16 mouse cellular contexts compared by ENCODE assay signal in the genomic region with DNA sequence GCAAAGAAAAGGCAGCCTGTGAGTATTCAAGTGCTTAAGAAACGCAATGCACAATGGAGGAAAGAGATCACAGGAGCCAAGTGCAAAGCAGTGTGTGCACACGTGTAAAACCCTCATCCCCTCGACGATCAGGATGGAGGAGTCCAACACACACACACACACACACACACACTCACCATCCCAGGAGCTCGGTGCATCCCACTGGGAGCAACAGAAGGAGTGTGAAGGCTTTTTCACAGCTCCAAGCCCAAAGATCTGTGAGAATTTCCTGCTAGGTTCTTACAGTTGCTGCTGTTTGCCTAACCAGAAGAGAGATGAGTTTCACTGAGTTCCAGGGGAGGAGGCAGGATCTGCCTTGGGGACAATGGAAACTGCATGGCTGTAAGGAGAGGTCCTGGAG. TPM values are rescaled to one million over a fixed set of nuclear protein-coding genes. Genes with fewer than 3 reads are reported as not detected.
A peak's percentile ranks its signal among the peaks of the same experiment; 100 is the strongest.
DNase-seq lines count a peak whose midpoint lies in the region; ATAC-seq lines count a peak whose summit lies in the region.
"Had no signal": no experiment of that assay in that cellular context is flagged by ENCODE, and none has a peak within 500 bp of the region (broad histone marks: within the 10 kb centered on the region; RNA-seq: fewer than 3 reads in every experiment).

No protein-coding gene starts in this region.

- peaks cover 9% of the 10 kb centered on the region for H3K27me3 ChIP-seq in forebrain, embryonic 13.5 days
- no peaks in the 10 kb centered on the region for H3K27me3 ChIP-seq in hindbrain, embryonic 14.5 days (ENCODE audit: control insufficient read depth, insufficient read depth, low read length)
- H3K27me3 ChIP-seq in midbrain, embryonic 15.5 days (replicated peaks) = no peaks in the 10 kb centered on the region; the same call in 1 of the 2 replicates
- H3K27me3 ChIP-seq: CH12.LX; limb, embryonic 12.5 days; neural tube, embryonic 12.5 days had no signal

- H3K4me2 ChIP-seq in forebrain, embryonic 13.5 days = no peak overlapping the region
- H3K4me2 ChIP-seq in hindbrain, embryonic 14.5 days (replicated peaks) = no peak overlapping the region
- no peak overlapping the region for H3K4me2 ChIP-seq in midbrain, embryonic 15.5 days
- H3K4me2 ChIP-seq: limb, embryonic 12.5 days; neural tube, embryonic 12.5 days had no signal

- intact Hi-C loops in heart, postnatal 25 days (cut with DNase I) = no loop called here

- 3% methylated on average over 5 of the region's 5 CpGs for WGBS in forebrain, embryonic 13.5 days
- 32% methylated on average over 5 of the region's 5 CpGs for WGBS in hindbrain, embryonic 14.5 days
- 5% methylated on average over 5 of the region's 5 CpGs for WGBS in midbrain, embryonic 15.5 days

- no peaks in the 10 kb centered on the region for H3K9me3 ChIP-seq in forebrain, embryonic 13.5 days (replicated peaks)
- no peaks in the 10 kb centered on the region for H3K9me3 ChIP-seq in hindbrain, embryonic 14.5 days (ENCODE audit: control insufficient read depth, low read length)
- no peaks in the 10 kb centered on the region for H3K9me3 ChIP-seq in midbrain, embryonic 15.5 days
- H3K9me3 ChIP-seq: limb, embryonic 12.5 days; neural tube, embryonic 12.5 days had no signal

- no peak for DNase-seq in frontal cortex, postnatal 36 days (ENCODE audit: low spot score in 2 of 2)
- no peak for DNase-seq in hindbrain, embryonic 14.5 days (ENCODE audit: low spot score)
- no peak for DNase-seq in liver
- DNase-seq in heart, postnatal 25 days (ENCODE audit: low spot score) = no peak
- DNase-seq: cerebellum, adult 11 months; kidney, adult 8-10 months; lung, postnatal 14 days; thymus, postnatal 4 days had no signal

- peak overlapping the region; percentile 40 for H3K27ac ChIP-seq in forebrain, embryonic 13.5 days
- peak overlapping the region; percentile 22 for H3K27ac ChIP-seq in hindbrain, embryonic 14.5 days
- H3K27ac ChIP-seq in midbrain, embryonic 15.5 days = peak overlapping the region; percentile 44
- H3K27ac ChIP-seq: limb, embryonic 12.5 days; neural tube, embryonic 12.5 days; stomach, postnatal 0 days had no signal

- peaks cover 15% of the 10 kb centered on the region for H3K4me1 ChIP-seq in forebrain, embryonic 13.5 days
- H3K4me1 ChIP-seq in hindbrain, embryonic 14.5 days (replicated peaks; ENCODE audit: control insufficient read depth, insufficient read depth, low read length) = peaks cover 11% of the 10 kb centered on the region
- H3K4me1 ChIP-seq in midbrain, embryonic 15.5 days = peaks cover 24% of the 10 kb centered on the region

- 0 out of 2 replicates have a peak overlapping the region, but pooled peaks have one; percentile 6 for H3K9ac ChIP-seq in forebrain, embryonic 13.5 days
- no peak overlapping the region for H3K9ac ChIP-seq in hindbrain, embryonic 14.5 days
- H3K9ac ChIP-seq in midbrain, embryonic 15.5 days = no peak overlapping the region
- H3K9ac ChIP-seq: limb, embryonic 12.5 days; neural tube, embryonic 12.5 days had no signal

- no peaks in the 10 kb centered on the region for H3K36me3 ChIP-seq in forebrain, embryonic 13.5 days (ENCODE audit: poor library complexity, severe bottlenecking)
- H3K36me3 ChIP-seq in hindbrain, embryonic 14.5 days (replicated peaks; ENCODE audit: control insufficient read depth, insufficient read depth) = no peaks in the 10 kb centered on the region
- no peaks in the 10 kb centered on the region for H3K36me3 ChIP-seq in midbrain, embryonic 15.5 days (replicated peaks)
- H3K36me3 ChIP-seq: neural tube, embryonic 12.5 days had no signal

- no peak overlapping the region for H3K4me3 ChIP-seq in forebrain, embryonic 13.5 days
- H3K4me3 ChIP-seq in hindbrain, embryonic 14.5 days (replicated peaks; ENCODE audit: low read length) = no peak overlapping the region
- H3K4me3 ChIP-seq in midbrain, embryonic 15.5 days = no peak overlapping the region
- H3K4me3 ChIP-seq: limb, embryonic 12.5 days; neural tube, embryonic 12.5 days had no signal

- ATAC-seq in frontal cortex, adult (ENCODE audit: low TSS enrichment) = peak; percentile 74
- peak; percentile 50; the same call in 1 of the 2 replicates for ATAC-seq in forebrain, embryonic 13.5 days
- no peak for ATAC-seq in hindbrain, embryonic 14.5 days (ENCODE audit: low FRiP score)
- 0 out of 2 replicates have a peak, but pooled peaks have one; percentile 25 for ATAC-seq in midbrain, embryonic 15.5 days (replicated peaks)
- ATAC-seq in cerebellum, adult (ENCODE audit: insufficient number of reproducible peaks, low FRiP score, low TSS enrichment) = no peak

RNA-seq across cellular contexts. Expression of gene Slc29a3, which starts 20.9 kb away (rescaled TPM):
- 12.7 and 13.5 TPM in 2 replicates for polyA plus RNA-seq in forebrain, embryonic 13.5 days (2015; fragmentation: Nextera tagmentation; extraction: Ambion mirVana)
- polyA plus RNA-seq in hindbrain, embryonic 14.5 days (2014; fragmentation: Nextera tagmentation; extraction: Ambion mirVana) = 8.4 and 8.9 TPM in 2 replicates
- polyA plus RNA-seq in midbrain, embryonic 15.5 days (2015; fragmentation: Nextera tagmentation; extraction: Ambion mirVana) = 10.7 and 13.9 TPM in 2 replicates
- 1 to 10 TPM; 4.8 to 6.3 TPM for total RNA-seq in heart, postnatal 25 days (2021)

RNA-seq across cellular contexts. Expression of gene Cdh23, which starts 35.5 kb away (rescaled TPM):
- polyA plus RNA-seq in forebrain, embryonic 13.5 days (2015; fragmentation: Nextera tagmentation; extraction: Ambion mirVana) = 0.89 and 1.1 TPM in 2 replicates
- 6.3 and 6.8 TPM in 2 replicates for polyA plus RNA-seq in hindbrain, embryonic 14.5 days (2014; fragmentation: Nextera tagmentation; extraction: Ambion mirVana)
- 6.7 and 7.8 TPM in 2 replicates for polyA plus RNA-seq in midbrain, embryonic 15.5 days (2015; fragmentation: Nextera tagmentation; extraction: Ambion mirVana)
- total RNA-seq in heart, postnatal 25 days (2021) = 1 to 10 TPM; 5.4 to 5.9 TPM

Comparison
In these comparisons a context has a peak if more than half of its experiments do, and no peak if none do; other contexts are left out.
1. ATAC-seq: peak in frontal cortex, adult (single experiment), forebrain, embryonic 13.5 days (single experiment) and midbrain, embryonic 15.5 days (single experiment); none in hindbrain, embryonic 14.5 days (single experiment) and cerebellum, adult (single experiment).
2. Peak in every context shown above with its lines, with median percentiles within 50 percentile points of each other: H3K27ac ChIP-seq.